Mouse (Mus musculus): ENCODE measurements at regions not wholly inside any gene's neighbourhood (a gene's known extent, or its start where the extent isn't known, plus 50 kb on each side); places are given as distances from the start of the nearest gene placed in this dataset.

- no peak overlapping the region for H3K9ac ChIP-seq (ENCODE audit: insufficient read depth, low read depth, low read length, poor library complexity, severe bottlenecking)
- no peak overlapping the region for H3K4me3 ChIP-seq (ENCODE audit: insufficient read depth in 1 of 2, low read depth in 1 of 2, low read length in 2 of 2, poor library complexity in 1 of 2, severe bottlenecking in 1 of 2)
- no peaks in the 10 kb centered on the region for H3K9me3 ChIP-seq (ENCODE audit: control insufficient read depth, insufficient read depth, low read depth, low read length)
- in situ Hi-C loops (cut with MboI; ENCODE audit: low sequenced_read_pairs in 2 of 2, unreplicated experiment in 2 of 2): no loop called here
- TF ChIP-seq HCFC1 (IDR thresholded peaks at IDR 0.05; ENCODE audit: borderline replicate concordance, insufficient read depth, low read length) (no peak), CHD2 (IDR thresholded peaks at IDR 0.05; ENCODE audit: low read depth, low read length) (no peak), ZNF384 (IDR thresholded peaks at IDR 0.05; ENCODE audit: low read depth, low read length) (no peak), ZC3H11A (IDR thresholded peaks at IDR 0.05; ENCODE audit: borderline replicate concordance, low read depth, low read length) (no peak), MAFK (IDR thresholded peaks at IDR 0.05; ENCODE audit: insufficient read depth, low read depth, low read length) (no peak)
- H3K36me3 ChIP-seq (ENCODE audit: control insufficient read depth, insufficient read depth, low read length, poor library complexity, severe bottlenecking): no peaks in the 10 kb centered on the region
- no peaks in the 10 kb centered on the region for H3K4me1 ChIP-seq (ENCODE audit: control insufficient read depth in 2 of 2, insufficient read depth in 2 of 2, low read length in 2 of 2, poor library complexity in 1 of 2)
- H3K27ac ChIP-seq (ENCODE audit: insufficient read depth, low read depth, low read length, poor library complexity, severe bottlenecking): no peak overlapping the region
- DNase-seq (ENCODE audit: low read depth, low spot score): no peak
Observed at GRCm38 (mm10) chr4:33797964-33798363, 126.4 kb upstream of the Cnr1 start.

- Histone ChIP-seq H3K9ac (ENCODE audit: insufficient read depth, low read depth, low read length, poor library complexity, severe bottlenecking) (no peak overlapping the region), H3K4me3 (ENCODE audit: insufficient read depth in 1 of 2, low read depth in 1 of 2, low read length in 2 of 2, poor library complexity in 1 of 2, severe bottlenecking in 1 of 2) (no peak overlapping the region), H3K4me1 (ENCODE audit: control insufficient read depth in 2 of 2, insufficient read depth in 2 of 2, low read length in 2 of 2, poor library complexity in 1 of 2) (no peaks in the 10 kb centered on the region), H3K27ac (ENCODE audit: insufficient read depth, low read depth, low read length, poor library complexity, severe bottlenecking) (no peak overlapping the region), H3K36me3 (ENCODE audit: control insufficient read depth, insufficient read depth, low read length, poor library complexity, severe bottlenecking) (no peaks in the 10 kb centered on the region), H3K9me3 (ENCODE audit: control insufficient read depth, insufficient read depth, low read depth, low read length) (no peaks in the 10 kb centered on the region)
- DNase-seq (ENCODE audit: low read depth, low spot score): no peak
- in situ Hi-C loops (cut with MboI; ENCODE audit: low sequenced_read_pairs in 2 of 2, unreplicated experiment in 2 of 2): no loop called here
- TF ChIP-seq ZNF384 (IDR thresholded peaks at IDR 0.05; ENCODE audit: low read depth, low read length) (no peak), CHD2 (IDR thresholded peaks at IDR 0.05; ENCODE audit: low read depth, low read length) (no peak), HCFC1 (IDR thresholded peaks at IDR 0.05; ENCODE audit: borderline replicate concordance, insufficient read depth, low read length) (no peak), MAFK (IDR thresholded peaks at IDR 0.05; ENCODE audit: insufficient read depth, low read depth, low read length) (no peak), ZC3H11A (IDR thresholded peaks at IDR 0.05; ENCODE audit: borderline replicate concordance, low read depth, low read length) (no peak)
Observed at GRCm38 (mm10) chr4:33798654-33799053, 125.7 kb upstream of the Cnr1 start.

GRCm38 (mm10) chr4:33799110-33799509, 125.3 kb upstream of the Cnr1 start:
- in situ Hi-C loops (cut with MboI; ENCODE audit: low sequenced_read_pairs in 2 of 2, unreplicated experiment in 2 of 2): no loop called here
- TF ChIP-seq HCFC1 (IDR thresholded peaks at IDR 0.05; ENCODE audit: borderline replicate concordance, insufficient read depth, low read length): no peak
- no peak for TF ChIP-seq ZC3H11A (IDR thresholded peaks at IDR 0.05; ENCODE audit: borderline replicate concordance, low read depth, low read length)
- TF ChIP-seq ZNF384 (IDR thresholded peaks at IDR 0.05; ENCODE audit: low read depth, low read length): no peak
- no peak for TF ChIP-seq MAFK (IDR thresholded peaks at IDR 0.05; ENCODE audit: insufficient read depth, low read depth, low read length)
- TF ChIP-seq CHD2 (IDR thresholded peaks at IDR 0.05; ENCODE audit: low read depth, low read length): no peak

GRCm38 (mm10) chr4:33799831-33800230, 124.6 kb upstream of the Cnr1 start:
- Histone ChIP-seq H3K4me3 (ENCODE audit: insufficient read depth in 1 of 2, low read depth in 1 of 2, low read length in 2 of 2, poor library complexity in 1 of 2, severe bottlenecking in 1 of 2) (no peak overlapping the region), H3K4me1 (ENCODE audit: control insufficient read depth in 2 of 2, insufficient read depth in 2 of 2, low read length in 2 of 2, poor library complexity in 1 of 2) (no peaks in the 10 kb centered on the region), H3K36me3 (ENCODE audit: control insufficient read depth, insufficient read depth, low read length, poor library complexity, severe bottlenecking) (no peaks in the 10 kb centered on the region), H3K27ac (ENCODE audit: insufficient read depth, low read depth, low read length, poor library complexity, severe bottlenecking) (no peak overlapping the region), H3K9me3 (ENCODE audit: control insufficient read depth, insufficient read depth, low read depth, low read length) (no peaks in the 10 kb centered on the region), H3K9ac (ENCODE audit: insufficient read depth, low read depth, low read length, poor library complexity, severe bottlenecking) (no peak overlapping the region)
- TF ChIP-seq MAFK (IDR thresholded peaks at IDR 0.05; ENCODE audit: insufficient read depth, low read depth, low read length): no peak
- no peak for TF ChIP-seq CHD2 (IDR thresholded peaks at IDR 0.05; ENCODE audit: low read depth, low read length)
- no peak for DNase-seq (ENCODE audit: low read depth, low spot score)
- in situ Hi-C loops (cut with MboI; ENCODE audit: low sequenced_read_pairs in 2 of 2, unreplicated experiment in 2 of 2): no loop called here

More at GRCm38 (mm10) chr4:33799110-33799509, 125.3 kb upstream of the Cnr1 start:
- no peak for DNase-seq (ENCODE audit: low read depth, low spot score)
- no peak overlapping the region for H3K9ac ChIP-seq (ENCODE audit: insufficient read depth, low read depth, low read length, poor library complexity, severe bottlenecking)
- no peak overlapping the region for H3K27ac ChIP-seq (ENCODE audit: insufficient read depth, low read depth, low read length, poor library complexity, severe bottlenecking)
- no peaks in the 10 kb centered on the region for H3K36me3 ChIP-seq (ENCODE audit: control insufficient read depth, insufficient read depth, low read length, poor library complexity, severe bottlenecking)
- H3K4me3 ChIP-seq (ENCODE audit: insufficient read depth in 1 of 2, low read depth in 1 of 2, low read length in 2 of 2, poor library complexity in 1 of 2, severe bottlenecking in 1 of 2): no peak overlapping the region
- no peaks in the 10 kb centered on the region for H3K9me3 ChIP-seq (ENCODE audit: control insufficient read depth, insufficient read depth, low read depth, low read length)
- H3K4me1 ChIP-seq (ENCODE audit: control insufficient read depth in 2 of 2, insufficient read depth in 2 of 2, low read length in 2 of 2, poor library complexity in 1 of 2): no peaks in the 10 kb centered on the region

GRCm38 (mm10) chr4:33812338-33812737, 112.1 kb upstream of the Cnr1 start:
- in situ Hi-C loops (cut with MboI; ENCODE audit: low sequenced_read_pairs in 2 of 2, unreplicated experiment in 2 of 2): no loop called here
- H3K4me3 ChIP-seq (ENCODE audit: insufficient read depth in 1 of 2, low read depth in 1 of 2, low read length in 2 of 2, poor library complexity in 1 of 2, severe bottlenecking in 1 of 2): no peak overlapping the region
- no peak for DNase-seq (ENCODE audit: low read depth, low spot score)
- TF ChIP-seq MAFK (IDR thresholded peaks at IDR 0.05; ENCODE audit: insufficient read depth, low read depth, low read length) (no peak), ZC3H11A (IDR thresholded peaks at IDR 0.05; ENCODE audit: borderline replicate concordance, low read depth, low read length) (no peak), HCFC1 (IDR thresholded peaks at IDR 0.05; ENCODE audit: borderline replicate concordance, insufficient read depth, low read length) (no peak), ZNF384 (IDR thresholded peaks at IDR 0.05; ENCODE audit: low read depth, low read length) (no peak), CHD2 (IDR thresholded peaks at IDR 0.05; ENCODE audit: low read depth, low read length) (no peak)
- no peaks in the 10 kb centered on the region for H3K4me1 ChIP-seq (ENCODE audit: control insufficient read depth in 2 of 2, insufficient read depth in 2 of 2, low read length in 2 of 2, poor library complexity in 1 of 2)
- H3K36me3 ChIP-seq (ENCODE audit: control insufficient read depth, insufficient read depth, low read length, poor library complexity, severe bottlenecking): no peaks in the 10 kb centered on the region
- H3K9me3 ChIP-seq (ENCODE audit: control insufficient read depth, insufficient read depth, low read depth, low read length): no peaks in the 10 kb centered on the region
- H3K9ac ChIP-seq (ENCODE audit: insufficient read depth, low read depth, low read length, poor library complexity, severe bottlenecking): no peak overlapping the region
- H3K27ac ChIP-seq (ENCODE audit: insufficient read depth, low read depth, low read length, poor library complexity, severe bottlenecking): no peak overlapping the region

All from ES-E14 (cell line).